ENCODE assay signal across 26 mouse cellular contexts in the genomic region with DNA sequence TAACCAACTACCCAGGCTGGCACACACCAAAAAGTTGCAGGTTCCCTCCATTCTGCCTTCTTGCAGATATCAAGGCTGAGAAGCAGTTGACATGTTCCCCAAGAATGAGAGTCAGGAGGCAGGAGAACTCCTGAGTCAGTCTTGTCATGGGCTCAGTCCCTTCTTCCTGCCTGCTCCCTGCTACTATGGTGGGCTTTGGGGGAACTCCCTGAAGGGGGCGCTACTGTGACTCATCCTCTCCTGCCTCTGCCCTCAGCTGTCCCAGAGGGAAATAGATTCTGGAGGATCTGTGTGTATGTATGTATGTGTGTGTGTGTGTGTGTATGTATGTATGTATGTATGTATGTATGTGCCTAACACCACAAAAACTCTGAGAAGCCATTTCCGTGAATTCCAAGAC. TPM values are rescaled to one million over a fixed set of nuclear protein-coding genes. Genes with fewer than 3 reads are reported as not detected.
DNase-seq lines count a peak whose midpoint lies in the region; ATAC-seq and TF ChIP-seq lines count a peak whose summit lies in the region.
"Had no signal": no experiment of that assay in that cellular context is flagged by ENCODE, and none has a peak within 500 bp of the region (broad histone marks: within the 10 kb centered on the region; RNA-seq: fewer than 3 reads in every experiment).

No protein-coding gene starts in this region.

- intact Hi-C loops in left cerebral cortex, postnatal 10 days (cut with DNase I) = no loop called here

- no peak for ATAC-seq in liver, embryonic 11.5 days (replicated peaks; ENCODE audit: low FRiP score)
- ATAC-seq: forebrain, embryonic 13.5 days had no signal

- H3K4me2 ChIP-seq in liver, embryonic 11.5 days = no peak overlapping the region
- H3K4me2 ChIP-seq: forebrain, embryonic 13.5 days; hindbrain, embryonic 15.5 days; neural tube, embryonic 12.5 days; stomach, embryonic 15.5 days had no signal

- no peaks in the 10 kb centered on the region for H3K36me3 ChIP-seq in liver, embryonic 11.5 days (ENCODE audit: control insufficient read depth, insufficient read depth, low read length)
- H3K36me3 ChIP-seq: G1E; hindbrain, embryonic 15.5 days; midbrain, embryonic 10.5 days; neural tube, embryonic 12.5 days; stomach, embryonic 15.5 days had no signal

- no peaks in the 10 kb centered on the region for H3K9me3 ChIP-seq in liver, embryonic 11.5 days (ENCODE audit: control insufficient read depth, low read length)
- H3K9me3 ChIP-seq: forebrain, embryonic 13.5 days; G1E; hindbrain, embryonic 15.5 days; midbrain, embryonic 10.5 days; neural tube, embryonic 12.5 days; stomach, embryonic 15.5 days had no signal

- 33% methylated on average over 2 of the region's 2 CpGs for WGBS in liver, embryonic 11.5 days
- WGBS in cerebellum, adult 2 months = 54% methylated on average over 2 of the region's 2 CpGs

- no peak overlapping the region for H3K27ac ChIP-seq in liver, embryonic 11.5 days (ENCODE audit: low read depth, low read length)
- H3K27ac ChIP-seq in cerebellum, adult 2 months (ENCODE audit: insufficient read depth, low read length) = no peak overlapping the region
- H3K27ac ChIP-seq: forebrain, embryonic 13.5 days; heart, adult 2 months; hindbrain, embryonic 15.5 days; midbrain, embryonic 10.5 days; neural tube, embryonic 12.5 days; stomach, embryonic 15.5 days had no signal

- H3K9ac ChIP-seq in liver, embryonic 11.5 days (ENCODE audit: low read depth, low read length) = no peak overlapping the region
- H3K9ac ChIP-seq: forebrain, embryonic 13.5 days; hindbrain, embryonic 15.5 days; neural tube, embryonic 12.5 days; stomach, embryonic 15.5 days had no signal

- DNase-seq in liver = peak; percentile 54
- no peak for DNase-seq in liver, embryonic 11.5 days (ENCODE audit: low spot score)
- DNase-seq in thymus, postnatal 4 days = peak; percentile 10
- DNase-seq in thymus, postnatal 10 days (ENCODE audit: low spot score in 2 of 2) = no peak
- DNase-seq in brain, embryonic 14.5 days (ENCODE audit: low read depth) = no peak
- no peak for DNase-seq in left cerebral cortex, postnatal 10 days (ENCODE audit: extremely low spot score in 1 of 2, low spot score in 2 of 2)
- no peak for DNase-seq in cerebellum, adult 2 months
- DNase-seq: adrenal gland, postnatal 36 days; cerebellum, adult 8-10 months; gastrocnemius, postnatal 14 days; heart, adult 2 months; heart, postnatal 36 days; kidney, adult 18-20 months; kidney, postnatal 10 days; lung, postnatal 4 days had no signal

- H3K27me3 ChIP-seq in liver, embryonic 11.5 days (replicated peaks; ENCODE audit: control insufficient read depth, insufficient read depth, low read length) = peaks cover 5% of the 10 kb centered on the region; the same call in 1 of the 2 replicates
- H3K27me3 ChIP-seq in cerebellum, adult 2 months (ENCODE audit: control insufficient read depth, insufficient read depth, low read length) = no peaks in the 10 kb centered on the region
- H3K27me3 ChIP-seq: forebrain, embryonic 13.5 days; hindbrain, embryonic 15.5 days; stomach, embryonic 15.5 days had no signal

- peak; percentile 21; the same call in 1 of the 2 replicates for TF ChIP-seq CTCF in brain, embryonic 14.5 days (IDR thresholded peaks at IDR 0.05; ENCODE audit: borderline replicate concordance, extremely low read depth, insufficient read depth, insufficient read length)
- TF ChIP-seq CTCF in cerebellum, adult 2 months (IDR thresholded peaks at IDR 0.05; ENCODE audit: borderline replicate concordance, insufficient read depth, low read depth, low read length) = no peak

- no peak overlapping the region for H3K4me3 ChIP-seq in liver, embryonic 11.5 days (ENCODE audit: low read depth, low read length)
- no peak overlapping the region for H3K4me3 ChIP-seq in cerebellum, adult 2 months (replicated peaks; ENCODE audit: insufficient read depth, low read depth, low read length)
- H3K4me3 ChIP-seq: forebrain, embryonic 13.5 days; heart, adult 2 months; hindbrain, embryonic 15.5 days; midbrain, embryonic 10.5 days; neural tube, embryonic 12.5 days; stomach, embryonic 15.5 days had no signal

- peaks cover 8% of the 10 kb centered on the region for H3K4me1 ChIP-seq in liver, embryonic 11.5 days (replicated peaks; ENCODE audit: control insufficient read depth, insufficient read depth, low read length)
- no peaks in the 10 kb centered on the region for H3K4me1 ChIP-seq in cerebellum, adult 2 months (ENCODE audit: control insufficient read depth, insufficient read depth, low read length)

- no peak for TF ChIP-seq POLR2A in brain, embryonic 14.5 days (IDR thresholded peaks at IDR 0.05; ENCODE audit: borderline replicate concordance, extremely low read depth, insufficient read depth, insufficient read length, poor library complexity, severe bottlenecking)
- TF ChIP-seq POLR2A in cerebellum, adult 2 months (IDR thresholded peaks at IDR 0.05; ENCODE audit: borderline replicate concordance, insufficient read depth, low read length) = no peak

RNA-seq across cellular contexts. Expression of gene Fcnb, which starts 19.0 kb away (rescaled TPM):
- polyA plus RNA-seq in liver, embryonic 11.5 days (2014; fragmentation: Nextera tagmentation; extraction: Ambion mirVana) = 4.1 and 5.6 TPM in 2 replicates
- 0.14 and 0.24 TPM in 2 replicates for polyA plus RNA-seq in brain, embryonic 14.5 days (2012; rRNA removed)
- not detected for total RNA-seq in left cerebral cortex, postnatal 10 days (2021)
- not detected in 2 replicates for polyA plus RNA-seq in cerebellum, adult 2 months (2012; rRNA removed)
- total RNA-seq: adrenal gland, postnatal 36 days; G1E; gastrocnemius, postnatal 14 days; heart, adult 2 months; heart, postnatal 36 days; layer of hippocampus, adult 18-20 months; left cerebral cortex, adult 18-20 months; monocyte, adult 5-6 weeks had no signal
- polyA plus RNA-seq: C2C12; cortical plate, adult 2 months; forebrain, embryonic 13.5 days; G1E; heart, adult 2 months; hindbrain, embryonic 15.5 days; midbrain, embryonic 10.5 days had no signal

Comparison
In these comparisons a context has a peak if more than half of its experiments do, and no peak if none do; other contexts are left out.
1. DNase-seq: peak in liver (single experiment) and thymus, postnatal 4 days (single experiment); none in liver, embryonic 11.5 days (single experiment), thymus, postnatal 10 days (0 of 2), brain, embryonic 14.5 days (single experiment), left cerebral cortex, postnatal 10 days (0 of 2) and cerebellum, adult 2 months (0 of 2).